In the genomic region with DNA sequence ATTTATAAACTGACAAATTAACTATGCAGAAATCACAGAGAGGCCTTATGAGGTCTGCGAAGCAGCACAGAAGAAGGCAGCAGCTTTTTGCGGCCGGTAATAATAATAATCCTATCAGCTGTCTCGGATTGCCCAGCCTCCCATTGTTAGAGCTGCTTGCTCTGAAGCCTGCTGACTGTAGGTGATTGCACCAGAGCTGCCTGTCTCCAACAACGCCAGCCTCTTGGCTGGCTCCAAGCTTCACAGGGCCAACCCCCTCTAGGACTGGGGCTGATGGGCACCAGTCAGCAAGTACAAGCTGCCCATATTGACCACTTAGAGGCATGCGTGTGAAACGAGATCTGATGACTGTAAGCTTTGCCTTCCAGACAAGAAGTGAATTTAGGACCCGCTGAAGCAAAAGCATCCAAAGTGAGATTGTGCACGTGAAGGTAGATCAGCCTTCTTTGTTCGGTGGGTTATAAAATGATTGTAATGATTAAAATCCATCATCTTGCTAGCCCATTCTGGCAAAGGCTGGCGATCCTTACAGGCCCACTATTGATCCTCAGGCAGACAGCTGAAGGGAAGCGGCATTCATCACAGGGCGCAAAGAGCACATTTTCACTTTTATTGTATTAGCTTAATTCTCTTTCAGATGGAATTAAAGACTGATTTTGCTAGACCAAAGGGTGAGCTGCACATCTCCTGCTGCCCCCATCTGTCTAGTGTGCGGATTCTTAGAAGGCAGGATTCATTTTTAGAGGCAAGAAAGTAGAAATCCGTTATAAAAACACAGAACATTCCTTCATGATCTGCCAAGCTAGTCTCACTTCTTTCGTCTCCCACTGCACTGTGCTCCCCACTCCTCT, we compare ENCODE assay signal across 12 mouse cellular contexts.
DNase-seq lines count a peak whose midpoint lies in the region; ATAC-seq lines count a peak whose summit lies in the region.
"Had no signal": no experiment of that assay in that cellular context is flagged by ENCODE, and none has a peak within 500 bp of the region (broad histone marks: within the 10 kb centered on the region; RNA-seq: fewer than 3 reads in every experiment).

No protein-coding gene starts in this region.

- H3K9ac ChIP-seq in neural tube, embryonic 11.5 days (ENCODE audit: low read length) = 0 out of 2 replicates have a peak overlapping the region, but pooled peaks have one; percentile 9
- H3K9ac ChIP-seq in forebrain, embryonic 12.5 days = peak overlapping the region; percentile 33
- H3K9ac ChIP-seq: embryonic facial prominence, embryonic 13.5 days; limb, embryonic 15.5 days had no signal

- DNase-seq in neural tube, embryonic 11.5 days (ENCODE audit: low spot score) = peak; percentile 57
- DNase-seq in neural tube, embryonic 10.5 days (ENCODE audit: extremely low spot score, low spot score) = no peak
- DNase-seq in layer of hippocampus, adult 9-11 months = peak; percentile 16
- peak; percentile 61 for DNase-seq in retina, embryonic 14.5 days (ENCODE audit: low spot score)
- DNase-seq in limb, embryonic 10.5 days (ENCODE audit: low spot score) = no peak
- no peak for DNase-seq in thymus, postnatal 25 days
- no peak for DNase-seq in B cell, adult 2 months

- no peak overlapping the region for H3K4me2 ChIP-seq in neural tube, embryonic 11.5 days (ENCODE audit: low read depth)
- H3K4me2 ChIP-seq in forebrain, embryonic 12.5 days = peak overlapping the region; percentile 18
- H3K4me2 ChIP-seq: embryonic facial prominence, embryonic 13.5 days; limb, embryonic 15.5 days had no signal

- H3K4me1 ChIP-seq in neural tube, embryonic 11.5 days (ENCODE audit: control insufficient read depth, insufficient read depth, low read length) = peaks cover 18% of the 10 kb centered on the region
- H3K4me1 ChIP-seq in forebrain, embryonic 12.5 days = peaks cover 44% of the 10 kb centered on the region
- peaks cover 10% of the 10 kb centered on the region for H3K4me1 ChIP-seq in limb, embryonic 10.5 days
- H3K4me1 ChIP-seq: heart, embryonic 10.5 days; limb, embryonic 15.5 days had no signal

- H3K27ac ChIP-seq in neural tube, embryonic 11.5 days (ENCODE audit: low read depth, low read length) = peak overlapping the region; percentile 85
- H3K27ac ChIP-seq in forebrain, embryonic 12.5 days = peak overlapping the region; percentile 91
- no peak overlapping the region for H3K27ac ChIP-seq in limb, embryonic 10.5 days
- H3K27ac ChIP-seq: embryonic facial prominence, embryonic 13.5 days; heart, embryonic 10.5 days; limb, embryonic 15.5 days; macrophage had no signal

- H3K27me3 ChIP-seq in neural tube, embryonic 11.5 days (ENCODE audit: control insufficient read depth, insufficient read depth, low read length) = no peaks in the 10 kb centered on the region
- no peaks in the 10 kb centered on the region for H3K27me3 ChIP-seq in forebrain, embryonic 12.5 days
- H3K27me3 ChIP-seq in limb, embryonic 10.5 days (ENCODE audit: low read depth, poor library complexity, severe bottlenecking) = no peaks in the 10 kb centered on the region
- H3K27me3 ChIP-seq: embryonic facial prominence, embryonic 13.5 days; limb, embryonic 15.5 days had no signal

- H3K9me3 ChIP-seq in neural tube, embryonic 11.5 days (ENCODE audit: control insufficient read depth, low read length) = no peaks in the 10 kb centered on the region
- no peaks in the 10 kb centered on the region for H3K9me3 ChIP-seq in forebrain, embryonic 12.5 days
- H3K9me3 ChIP-seq in limb, embryonic 10.5 days (replicated peaks) = no peaks in the 10 kb centered on the region
- H3K9me3 ChIP-seq: embryonic facial prominence, embryonic 13.5 days; heart, embryonic 10.5 days; limb, embryonic 15.5 days had no signal

- ATAC-seq in neural tube, embryonic 11.5 days (ENCODE audit: insufficient read depth, low FRiP score, low TSS enrichment) = peak; percentile 74
- peak; percentile 84 for ATAC-seq in forebrain, embryonic 12.5 days (ENCODE audit: low FRiP score)

- WGBS in neural tube, embryonic 11.5 days = 52% methylated on average over 16 of the region's 16 CpGs
- 24% methylated on average over 16 of the region's 16 CpGs for WGBS in forebrain, embryonic 12.5 days
- 85% methylated on average over 16 of the region's 16 CpGs for WGBS in limb, embryonic 10.5 days

- no peaks in the 10 kb centered on the region for H3K36me3 ChIP-seq in neural tube, embryonic 11.5 days (ENCODE audit: control insufficient read depth, insufficient read depth, low read length)
- H3K36me3 ChIP-seq in forebrain, embryonic 12.5 days (replicated peaks) = no peaks in the 10 kb centered on the region
- no peaks in the 10 kb centered on the region for H3K36me3 ChIP-seq in limb, embryonic 10.5 days
- H3K36me3 ChIP-seq: embryonic facial prominence, embryonic 13.5 days; heart, embryonic 10.5 days; limb, embryonic 15.5 days had no signal

- no peak overlapping the region for H3K4me3 ChIP-seq in neural tube, embryonic 11.5 days (ENCODE audit: low read depth, low read length)
- H3K4me3 ChIP-seq in forebrain, embryonic 12.5 days (replicated peaks) = no peak overlapping the region
- H3K4me3 ChIP-seq in limb, embryonic 10.5 days = no peak overlapping the region
- H3K4me3 ChIP-seq: embryonic facial prominence, embryonic 13.5 days; heart, embryonic 10.5 days; limb, embryonic 15.5 days had no signal

Comparison
In these comparisons a context has a peak if more than half of its experiments do, and no peak if none do; other contexts are left out.
1. DNase-seq: peak in neural tube, embryonic 11.5 days (single experiment), layer of hippocampus, adult 9-11 months (single experiment) and retina, embryonic 14.5 days (single experiment); none in neural tube, embryonic 10.5 days (single experiment), limb, embryonic 10.5 days (single experiment), thymus, postnatal 25 days (single experiment) and B cell, adult 2 months (0 of 2).